Mouse (Mus musculus) intestine, embryonic 15.5 days (tissue): ENCODE measurements around the gene Nlrx1. TPM values are rescaled to one million over a fixed set of nuclear protein-coding genes. Genes with fewer than 3 reads are reported as not detected.

ENCODE experiments used
- ATAC-seq: fragments of 200-750 bp; cut with Nextera tagmentation; 2 replicates; pipeline ENCODE4 v1.8.0; 2017; ENCODE audit warnings: moderate TSS enrichment, moderate library complexity
- H3K27ac ChIP-seq: fragments of 300-500 bp; sonication (generic); 2 replicates; pipeline ENCODE4 v1.5.1; 2015; ENCODE audit warnings: mild to moderate bottlenecking, inconsistent platforms
- H3K27me3 ChIP-seq: fragments of 300-500 bp; sonication (generic); replicated peaks from 2 replicates; pipeline ENCODE4 v1.6.1; 2015; ENCODE audit warnings: inconsistent platforms
- H3K36me3 ChIP-seq: fragments of 300-500 bp; sonication (generic); 2 replicates; pipeline ENCODE4 v1.6.1; 2015; ENCODE audit warnings: inconsistent platforms
- H3K4me1 ChIP-seq: fragments of 300-500 bp; sonication (generic); replicated peaks from 2 replicates; pipeline ENCODE4 v1.6.1; 2015; ENCODE audit warnings: inconsistent platforms
- H3K4me2 ChIP-seq: fragments of 300-500 bp; sonication (generic); replicated peaks from 2 replicates; pipeline ENCODE4 v1.6.1; 2015; ENCODE audit warnings: mild to moderate bottlenecking, inconsistent platforms
- H3K4me3 ChIP-seq: fragments of 300-500 bp; sonication (generic); replicated peaks from 2 replicates; pipeline ENCODE4 v1.5.1; 2015; ENCODE audit warnings: inconsistent platforms
- H3K9ac ChIP-seq: fragments of 300-500 bp; sonication (generic); 2 replicates; pipeline ENCODE4 v1.6.1; 2015; ENCODE audit warnings: inconsistent platforms
- H3K9me3 ChIP-seq: fragments of 300-500 bp; sonication (generic); 2 replicates; pipeline ENCODE4 v1.6.1; 2016; ENCODE audit warnings: inconsistent platforms
- WGBS: fragments of 180-500 bp; shearing (Covaris S2); methylation state at CpG from one replicate; pipeline ENCODE4 v1.1.7; 2015; 5-methylcytosine and 5-hydroxymethylcytosine counted together
- polyA plus RNA-seq: library from polyadenylated mRNA; unstranded; fragments of >200 nt; fragmentation: Nextera tagmentation; extraction: Ambion mirVana; gene quantifications from 2 replicates; pipeline ENCODE4 v1.2.1, GENCODE M21; 2015

The Nlrx1 gene
- polyA plus RNA-seq, 1 experiment from 2014 or later = 5.9 TPM

DNA sequence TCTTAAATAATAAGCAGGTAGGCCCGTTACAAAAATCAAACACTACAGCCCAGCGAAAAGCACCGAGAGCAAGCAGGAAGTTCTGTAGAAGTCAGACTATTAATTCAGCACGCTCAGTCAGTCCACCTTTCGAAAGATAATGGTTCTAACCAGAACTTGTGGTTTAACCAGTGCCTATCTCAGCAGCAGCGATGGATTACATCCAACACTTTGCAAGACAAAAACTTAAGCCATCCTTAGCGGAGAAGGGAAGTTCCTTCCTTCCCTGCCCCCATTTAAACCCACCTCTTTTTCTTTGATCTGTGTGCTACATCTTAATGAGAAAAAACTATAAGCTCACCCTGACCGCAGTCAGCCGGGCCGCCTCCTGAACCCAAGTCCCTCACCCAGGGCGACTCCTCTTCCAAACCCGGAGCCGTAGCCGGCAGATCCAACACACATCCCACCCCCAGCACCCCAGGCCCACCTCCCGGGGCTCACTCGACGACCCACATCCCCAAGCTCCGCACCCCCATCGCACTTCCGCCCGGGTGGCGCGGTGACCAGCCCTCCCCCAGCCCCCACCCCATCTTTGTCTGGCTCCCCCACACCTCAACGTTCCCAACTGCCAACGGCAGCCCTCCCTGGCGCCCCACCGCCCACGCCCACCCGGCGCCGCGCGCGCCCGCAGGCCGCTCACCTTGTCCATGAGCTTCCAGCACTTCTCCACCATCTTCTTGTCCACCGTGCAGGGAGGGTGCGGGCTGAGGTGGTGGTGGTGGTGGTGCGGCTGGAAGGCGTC is 35.2 kb downstream of the Nlrx1 start:
- Histone ChIP-seq H3K27ac (peak overlapping the region; percentile 90), H3K9ac (peak overlapping the region; percentile 95), H3K4me2 (peak overlapping the region; percentile 62), H3K4me1 (peaks cover 14% of the 10 kb centered on the region; the same call in 1 of the 2 replicates), H3K36me3 (no peaks in the 10 kb centered on the region), H3K27me3 (no peaks in the 10 kb centered on the region), H3K4me3 (peak overlapping the region; percentile 93), H3K9me3 (no peaks in the 10 kb centered on the region)
- ATAC-seq = peak; percentile 74
- under 1% methylated on average over 40 of the region's 40 CpGs for WGBS

DNA sequence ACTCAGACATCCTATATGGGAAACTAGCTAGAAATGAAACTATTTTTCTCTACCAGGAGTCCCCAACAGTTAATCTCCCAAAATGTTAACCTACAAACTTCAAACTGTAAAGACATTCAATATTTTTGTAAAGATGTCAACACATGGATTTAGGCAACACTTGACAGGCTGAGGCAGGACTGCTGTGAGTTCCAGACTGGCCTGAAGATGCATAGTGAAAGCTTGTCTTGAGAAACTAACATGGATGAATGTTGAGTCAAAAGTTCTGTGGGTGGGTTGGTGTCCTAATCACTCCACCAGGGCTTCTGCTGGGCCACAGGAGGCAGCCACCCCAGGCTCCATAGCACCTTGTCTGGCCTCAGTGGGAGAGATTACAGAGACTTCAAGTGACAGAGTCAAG is 36.8 kb downstream of the Nlrx1 start:
- no peak overlapping the region for H3K27ac ChIP-seq
- H3K4me1 ChIP-seq = peaks cover 14% of the 10 kb centered on the region; the same call in 1 of the 2 replicates
- no peak for ATAC-seq
- H3K9ac ChIP-seq = no peak overlapping the region
- H3K4me2 ChIP-seq = peak overlapping the region; percentile 62; the same call in 1 of the 2 replicates
- H3K27me3 ChIP-seq = no peaks in the 10 kb centered on the region
- H3K9me3 ChIP-seq = no peaks in the 10 kb centered on the region
- no peak overlapping the region for H3K4me3 ChIP-seq
- H3K36me3 ChIP-seq = no peaks in the 10 kb centered on the region

DNA sequence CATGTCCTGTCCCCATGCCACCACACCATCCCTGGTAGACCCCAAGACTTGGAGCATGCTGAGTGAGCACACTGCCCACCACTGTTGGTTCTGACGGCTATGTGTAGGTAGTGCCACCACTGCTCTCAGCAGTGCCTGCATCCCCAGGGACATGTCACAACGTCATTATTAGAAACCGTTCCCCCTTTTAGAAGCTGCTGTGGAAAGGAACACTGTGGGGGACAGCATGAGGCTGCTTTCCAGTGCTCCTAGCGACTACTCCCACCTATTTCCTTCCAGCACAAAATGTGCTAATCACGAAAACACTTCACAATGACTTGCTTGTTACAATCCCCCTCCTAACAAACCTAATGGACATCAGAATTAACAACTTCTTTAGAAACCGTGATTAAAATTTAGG is 42.4 kb downstream of the Nlrx1 start:
- ATAC-seq = no peak
- H3K4me3 ChIP-seq = no peak overlapping the region
- H3K9me3 ChIP-seq = no peaks in the 10 kb centered on the region
- H3K36me3 ChIP-seq = no peaks in the 10 kb centered on the region
- no peaks in the 10 kb centered on the region for H3K27me3 ChIP-seq
- no peak overlapping the region for H3K4me2 ChIP-seq
- WGBS = 61% methylated on average over 6 of the region's 6 CpGs
- H3K9ac ChIP-seq = no peak overlapping the region
- H3K4me1 ChIP-seq = 0 out of 2 replicates have a peak, but pooled peaks cover 6% of the 10 kb centered on the region
- no peak overlapping the region for H3K27ac ChIP-seq

DNA sequence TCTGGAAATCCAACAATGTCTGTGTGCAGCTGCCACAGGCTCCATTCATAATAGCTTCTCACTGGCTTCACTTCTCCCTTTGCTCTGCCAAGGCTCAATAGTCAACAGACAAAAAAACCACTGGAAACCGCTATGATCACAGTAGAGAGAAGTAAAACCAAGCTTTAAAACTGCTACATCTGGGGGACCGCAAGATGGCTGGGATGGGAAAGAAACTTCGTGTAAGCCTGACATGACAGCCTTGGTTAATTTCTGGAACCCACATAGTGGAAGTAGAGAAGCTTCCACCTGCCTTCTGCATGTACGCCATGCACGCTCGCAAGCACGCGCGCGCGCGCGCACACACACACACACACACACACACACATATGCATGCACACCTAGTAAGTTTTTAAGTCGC is 54.9 kb downstream of the Nlrx1 start:
- no peak overlapping the region for H3K9ac ChIP-seq
- no peak overlapping the region for H3K27ac ChIP-seq
- no peaks in the 10 kb centered on the region for H3K27me3 ChIP-seq
- ATAC-seq = no peak
- no peak overlapping the region for H3K4me3 ChIP-seq
- no peaks in the 10 kb centered on the region for H3K4me1 ChIP-seq
- H3K9me3 ChIP-seq = no peaks in the 10 kb centered on the region
- no peaks in the 10 kb centered on the region for H3K36me3 ChIP-seq
- WGBS = 94% methylated on average over 14 of the region's 14 CpGs
- no peak overlapping the region for H3K4me2 ChIP-seq

DNA sequence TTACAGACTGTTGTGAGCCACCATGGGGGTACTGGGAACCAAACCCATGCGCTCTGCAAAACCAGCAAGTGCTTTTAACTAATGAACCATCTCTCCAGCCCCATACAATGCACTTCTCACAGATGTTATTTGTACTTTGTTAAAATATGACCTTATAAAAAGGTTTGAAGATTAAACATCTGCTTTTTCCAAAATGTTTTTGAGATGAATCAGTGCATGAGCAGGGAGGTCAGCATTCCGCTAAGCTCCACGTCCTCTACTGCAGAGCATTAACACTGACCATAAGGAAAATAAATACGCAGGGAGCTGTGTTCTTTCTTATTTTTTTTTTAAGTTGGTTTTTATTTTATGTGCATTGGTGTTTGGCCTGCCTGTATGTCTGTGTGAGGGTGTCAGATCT is 56.0 kb downstream of the Nlrx1 start:
- WGBS = 75% methylated on average over 4 of the region's 4 CpGs
- no peak overlapping the region for H3K9ac ChIP-seq

DNA sequence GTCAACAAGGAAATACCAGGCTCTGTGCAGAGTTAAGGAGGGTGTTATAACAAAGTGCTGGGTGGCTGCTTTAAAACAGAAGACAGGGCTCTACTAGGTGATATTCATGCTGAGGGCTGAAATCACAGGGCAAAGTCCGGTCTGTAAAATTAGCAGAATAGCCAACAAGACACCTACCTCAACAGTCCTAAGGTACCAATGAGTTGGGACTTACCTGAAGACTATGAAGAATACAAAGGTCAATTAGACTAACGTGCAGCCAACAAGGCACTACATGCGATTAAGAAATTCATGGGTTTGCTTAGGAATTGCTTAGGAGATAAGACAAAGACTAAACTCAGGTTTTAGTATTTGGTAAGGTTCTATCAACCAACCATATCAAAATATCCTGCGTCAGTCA is 59.0 kb downstream of the Nlrx1 start:
- Histone ChIP-seq H3K4me1 (peaks cover 3% of the 10 kb centered on the region; the same call in 1 of the 2 replicates), H3K9me3 (no peaks in the 10 kb centered on the region), H3K27me3 (no peaks in the 10 kb centered on the region), H3K9ac (no peak overlapping the region), H3K27ac (peak overlapping the region; percentile 33; the same call in 1 of the 2 replicates), H3K36me3 (no peaks in the 10 kb centered on the region), H3K4me2 (no peak overlapping the region), H3K4me3 (no peak overlapping the region)
- WGBS = 70% methylated on average over 4 of the region's 4 CpGs
- ATAC-seq = peak; percentile 94

More for the DNA sequence above, 56.0 kb downstream of the Nlrx1 start:
- Histone ChIP-seq H3K4me3 (no peak overlapping the region), H3K4me1 (peaks cover 3% of the 10 kb centered on the region; the same call in 1 of the 2 replicates), H3K27ac (no peak overlapping the region), H3K4me2 (no peak overlapping the region), H3K9me3 (no peaks in the 10 kb centered on the region), H3K36me3 (no peaks in the 10 kb centered on the region), H3K27me3 (no peaks in the 10 kb centered on the region)
- no peak for ATAC-seq

DNA sequence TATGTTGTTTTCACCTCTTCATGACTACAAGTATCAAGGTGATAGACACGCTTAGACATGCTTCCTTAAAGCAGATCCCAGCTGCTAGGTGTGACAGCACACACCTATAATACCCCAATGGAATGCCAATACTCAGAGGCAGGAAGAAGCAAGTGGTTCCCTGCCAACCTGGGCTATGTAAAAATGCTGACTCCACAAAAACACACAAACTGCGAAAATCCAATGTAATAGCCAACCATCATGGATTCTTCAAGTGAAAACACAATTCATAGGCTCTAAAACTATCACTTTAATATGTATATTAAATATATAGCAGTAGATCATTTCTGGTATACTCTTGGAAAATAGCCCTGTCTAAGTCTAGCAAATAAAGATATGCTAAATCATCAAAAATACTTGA is 60.6 kb downstream of the Nlrx1 start:
- Histone ChIP-seq H3K4me1 (peaks cover 3% of the 10 kb centered on the region; the same call in 1 of the 2 replicates), H3K36me3 (no peaks in the 10 kb centered on the region), H3K9ac (no peak overlapping the region), H3K4me2 (no peak overlapping the region), H3K27me3 (no peaks in the 10 kb centered on the region), H3K27ac (no peak overlapping the region), H3K9me3 (no peaks in the 10 kb centered on the region), H3K4me3 (no peak overlapping the region)
- ATAC-seq = no peak
- 92% methylated on average over 2 of the region's 2 CpGs for WGBS

Other genes with a start within 250 kb of the Nlrx1 start
- 1.8 and 2.1 TPM in 2 replicates for gene Thy1, start 225.2 kb downstream of the Nlrx1 start, polyA plus RNA-seq
- gene Usp2, start 201.6 kb downstream of the Nlrx1 start, polyA plus RNA-seq = 10.8 and 16.6 TPM in 2 replicates
- gene Mfrp, start 166.9 kb downstream of the Nlrx1 start, polyA plus RNA-seq = 0.06 and 0.10 TPM in 2 replicates
- 3.1 and 3.5 TPM in 2 replicates for gene C1qtnf5, start 161.4 kb downstream of the Nlrx1 start, polyA plus RNA-seq
- 0.10 TPM in 1 of 2 replicates, not detected in the other for gene Gm49380, start 155.1 kb downstream of the Nlrx1 start, polyA plus RNA-seq
- 56.9 and 57.9 TPM in 2 replicates for gene Rnf26, start 155.1 kb downstream of the Nlrx1 start, polyA plus RNA-seq
- 40.0 and 43.5 TPM in 2 replicates for gene Mcam, start 134.1 kb downstream of the Nlrx1 start, polyA plus RNA-seq
- gene Cbl, start 34.5 kb downstream of the Nlrx1 start, polyA plus RNA-seq = 13.2 and 14.8 TPM in 2 replicates
- gene Ccdc153, start 27.9 kb downstream of the Nlrx1 start, polyA plus RNA-seq = not detected in 2 replicates
- gene Pdzd3, start 17.1 kb downstream of the Nlrx1 start, polyA plus RNA-seq = 11.7 and 12.9 TPM in 2 replicates
- gene Abcg4, start 20.0 kb upstream of the Nlrx1 start, polyA plus RNA-seq = 2.5 and 2.9 TPM in 2 replicates
- gene Hinfp, start 37.1 kb upstream of the Nlrx1 start, polyA plus RNA-seq = 19.9 and 21.2 TPM in 2 replicates
- gene C2cd2l, start 51.7 kb upstream of the Nlrx1 start, polyA plus RNA-seq = 6.8 and 10.6 TPM in 2 replicates
- 38.2 and 38.6 TPM in 2 replicates for gene Dpagt1, start 57.4 kb upstream of the Nlrx1 start, polyA plus RNA-seq
- 280 and 298 TPM in 2 replicates for gene H2afx, start 66.1 kb upstream of the Nlrx1 start, polyA plus RNA-seq
- gene Hmbs, start 75.6 kb upstream of the Nlrx1 start, polyA plus RNA-seq = 128 and 141 TPM in 2 replicates
- gene Vps11, start 93.1 kb upstream of the Nlrx1 start, polyA plus RNA-seq = 28.9 and 30.3 TPM in 2 replicates
- 38.8 and 43.6 TPM in 2 replicates for gene Hyou1, start 110.9 kb upstream of the Nlrx1 start, polyA plus RNA-seq
- 51.7 and 59.2 TPM in 2 replicates for gene Slc37a4, start 128.3 kb upstream of the Nlrx1 start, polyA plus RNA-seq
- 2,026 and 2,084 TPM in 2 replicates for gene Rps25, start 138.5 kb upstream of the Nlrx1 start, polyA plus RNA-seq
- 122 and 123 TPM in 2 replicates for gene Trappc4, start 139.0 kb upstream of the Nlrx1 start, polyA plus RNA-seq
- 24.0 and 25.6 TPM in 2 replicates for gene Ccdc84, start 150.0 kb upstream of the Nlrx1 start, polyA plus RNA-seq
- not detected in 2 replicates for gene Foxr1, start 172.5 kb upstream of the Nlrx1 start, polyA plus RNA-seq
- 1.2 TPM in 2 replicates for gene Upk2, start 186.4 kb upstream of the Nlrx1 start, polyA plus RNA-seq
- 7.5 and 7.8 TPM in 2 replicates for gene Bcl9l, start 214.2 kb upstream of the Nlrx1 start, polyA plus RNA-seq